Mouse (Mus musculus) ES-E14 (cell line): ENCODE measurements around the gene Fnbp1.

Source experiments
- CHD2 ChIP-seq: IDR thresholded peaks from 2 replicates; pipeline ENCODE4 v1.6.1; 2014; ENCODE audit warnings: mild to moderate bottlenecking, low read depth, low read length, inconsistent platforms
- HCFC1 ChIP-seq: IDR thresholded peaks from 2 replicates; pipeline ENCODE4 v1.6.1; 2012; ENCODE audit warnings: low read length, inconsistent platforms, borderline replicate concordance; ENCODE audit not compliant: insufficient read depth
- MAFK ChIP-seq: IDR thresholded peaks from 2 replicates; pipeline ENCODE4 v1.6.1; 2014; ENCODE audit warnings: mild to moderate bottlenecking, low read depth, low read length, inconsistent platforms; ENCODE audit not compliant: insufficient read depth
- ZC3H11A ChIP-seq: IDR thresholded peaks from 2 replicates; pipeline ENCODE4 v1.6.1; 2012; ENCODE audit warnings: low read depth, mild to moderate bottlenecking, inconsistent platforms, low read length, borderline replicate concordance

DNA sequence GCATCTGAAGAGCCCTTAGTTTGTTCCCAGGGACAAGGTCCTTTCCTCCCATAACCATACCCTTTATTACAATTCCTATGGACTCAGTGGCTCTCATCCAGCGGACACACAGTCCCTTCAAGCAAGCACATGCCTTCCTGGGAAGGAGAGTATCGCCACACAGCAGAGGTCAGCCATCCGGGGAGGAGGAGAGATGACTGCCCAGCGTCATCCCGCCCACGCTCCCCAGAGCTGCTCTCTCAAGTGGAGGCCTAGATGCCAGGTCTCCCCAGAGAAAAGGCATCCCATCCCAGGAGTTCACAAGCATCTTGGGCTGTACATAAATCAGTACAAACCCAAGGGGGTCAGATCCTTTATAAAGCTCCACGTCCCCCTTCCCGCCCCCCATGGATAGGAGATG lies 9.1 kb downstream of the Fnbp1 start:
- TF ChIP-seq CHD2 (no peak), HCFC1 (no peak), MAFK (no peak), ZC3H11A (no peak)
